Mouse (Mus musculus) ovary, adult 10 weeks (tissue): Measurements from ENCODE around the gene Tmem69. TPM values are rescaled to one million over a fixed set of nuclear protein-coding genes. Genes with fewer than 3 reads are reported as not detected.

ENCODE experiments used
- polyA plus RNA-seq: library from polyadenylated mRNA; stranded (reverse); fragments of 350-450 nt; fragmentation: Illumina TruSeq; extraction: RNeasy Lipid Tissue Mini Kit (QIAGEN cat#74804); gene quantifications from one replicate; pipeline ENCODE4 v1.2.3, GENCODE M21; 2014

Gene Tmem69
- 62.0 TPM for polyA plus RNA-seq

DNA sequence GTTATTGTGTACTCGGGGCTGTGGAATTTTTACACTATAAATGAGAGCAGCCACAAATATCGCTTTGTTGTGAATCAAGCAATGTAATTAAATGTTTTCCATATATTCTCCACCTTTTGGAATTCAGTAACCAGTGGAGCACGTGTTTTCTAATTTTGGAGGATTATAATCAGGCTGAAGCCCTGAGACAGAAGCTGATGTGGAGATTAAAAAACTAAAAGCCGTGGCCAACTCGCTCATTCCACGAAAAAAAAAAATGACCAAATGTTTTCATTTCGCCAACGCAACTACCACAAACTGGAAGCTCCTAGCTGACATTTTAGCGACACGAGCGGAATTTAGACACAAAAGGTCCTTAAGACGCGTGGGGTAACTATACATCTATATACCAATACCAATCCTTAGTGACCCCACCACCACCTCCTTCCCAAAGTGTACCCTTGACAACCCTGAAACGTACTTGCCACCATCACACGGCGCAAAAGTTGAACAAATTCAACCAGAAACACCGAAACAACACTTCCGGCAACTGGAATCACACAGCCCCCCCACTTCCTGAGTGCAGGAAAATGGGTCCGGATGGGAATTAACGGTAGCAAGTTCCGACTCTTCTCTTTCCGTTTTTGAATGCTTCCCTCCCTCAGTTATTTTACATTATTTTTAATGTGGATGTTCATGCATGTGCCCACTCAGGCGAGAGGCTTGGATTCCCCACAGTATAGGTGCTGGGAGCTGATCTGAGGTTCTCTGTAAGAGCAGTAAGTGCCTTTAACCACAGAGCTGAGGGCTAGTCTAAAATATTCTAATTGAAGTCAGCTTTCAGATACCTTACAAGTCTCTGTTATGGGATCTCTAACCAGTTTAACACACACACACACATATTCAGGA lies at the start of gene Tmem69:
Gene Tmem69, minus strand, starts transcription at position 524 of the 888 bp plus-strand sequence.

DNA sequence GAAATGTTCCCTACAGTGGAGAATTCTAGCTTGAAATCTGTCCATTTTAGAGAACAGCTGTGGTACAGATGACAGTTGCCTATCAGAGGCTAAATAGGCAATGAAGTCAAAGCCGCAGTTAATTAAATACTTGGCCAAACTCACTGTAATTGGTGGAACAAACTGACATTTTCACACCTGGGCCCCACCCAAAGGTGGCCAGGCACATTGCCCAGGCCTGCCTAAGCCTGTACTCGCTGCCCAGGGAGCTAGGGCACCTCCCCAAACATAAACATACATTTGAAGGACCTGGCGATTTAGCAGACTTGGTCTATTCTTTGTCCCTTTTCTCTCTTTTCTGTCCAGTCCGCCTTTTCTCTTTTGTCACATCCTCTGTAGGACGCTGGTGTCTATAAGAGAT lies 40.6 kb upstream of the Tmem69 start, which contains the start of gene Ccdc17:
Gene Ccdc17, plus strand, starts transcription at position 276 of the 400 bp plus-strand sequence.

GRCm38 (mm10) chr4:116557306-116558121 lies 1.8 kb upstream of the Tmem69 start, which contains the start of gene Gpbp1l1:
TSS of gene Gpbp1l1 (plus strand) at chr4:116557658.

DNA sequence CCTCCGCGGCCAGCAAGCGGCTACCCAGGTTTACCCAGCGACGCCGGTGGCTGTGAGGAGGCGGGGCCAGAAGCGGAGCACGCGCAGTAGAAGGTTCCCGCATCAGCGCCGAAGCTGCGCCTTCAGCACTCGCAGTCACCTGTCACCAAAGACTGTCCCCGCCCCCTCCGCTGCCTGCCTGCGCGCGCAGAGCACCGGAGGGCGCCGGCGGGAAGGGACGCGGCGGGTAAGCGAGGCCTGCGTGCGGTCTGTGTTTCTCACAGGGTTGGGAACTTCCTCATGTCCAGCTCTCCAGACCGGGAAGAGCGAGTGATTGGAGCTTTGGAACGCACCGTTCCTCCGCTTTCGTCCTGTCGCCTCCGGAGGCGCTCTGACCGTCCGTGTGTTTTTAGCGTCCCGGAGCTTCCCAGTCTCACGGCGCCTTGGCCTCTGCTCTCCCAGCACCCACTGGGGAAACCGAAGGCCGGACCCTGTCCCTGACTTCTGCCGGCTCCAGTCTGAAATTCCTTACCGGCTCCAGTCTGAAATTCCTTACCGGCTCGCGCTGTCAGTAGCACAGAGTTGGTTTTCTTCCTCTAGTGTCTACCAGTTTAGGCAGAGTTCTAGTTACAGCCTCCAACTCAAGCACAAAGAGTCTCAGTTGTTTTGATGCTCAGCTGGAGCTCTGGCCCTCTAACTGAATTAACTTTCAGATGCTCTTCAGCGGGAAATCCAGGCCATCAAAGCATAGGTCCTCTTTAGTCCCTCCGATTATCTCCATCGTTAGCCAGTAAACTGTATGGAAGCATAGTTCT lies 48.1 kb downstream of the Tmem69 start, which contains the start of gene Ipp:
Gene Ipp, plus strand, starts transcription at position 125 of the 794 bp plus-strand sequence.

Other genes with a start within 250 kb of the Tmem69 start
- gene Mast2, start 91.8 kb downstream of the Tmem69 start, polyA plus RNA-seq, result 19.0 TPM
- 23.0 TPM for gene Ipp, start 48.4 kb downstream of the Tmem69 start, polyA plus RNA-seq
- 72.8 TPM for gene Gpbp1l1, start 1.7 kb upstream of the Tmem69 start, polyA plus RNA-seq
- 3.5 TPM for gene Ccdc17, start 40.7 kb upstream of the Tmem69 start, polyA plus RNA-seq
- 207 TPM for gene Nasp, start 72.0 kb upstream of the Tmem69 start, polyA plus RNA-seq
- 554 TPM for gene Akr1a1, start 95.7 kb upstream of the Tmem69 start, polyA plus RNA-seq
- 3,325 TPM for gene Prdx1, start 129.6 kb upstream of the Tmem69 start, polyA plus RNA-seq
- gene Mmachc, start 152.5 kb upstream of the Tmem69 start, polyA plus RNA-seq, result 33.4 TPM
- gene Ccdc163, start 152.6 kb upstream of the Tmem69 start, polyA plus RNA-seq, result 14.2 TPM
- gene Tesk2, start 165.0 kb upstream of the Tmem69 start, polyA plus RNA-seq, result 2.5 TPM